Mouse (Mus musculus) C2C12 (cell line): ENCODE data around the gene Cryba2.

Experiments
- CTCF ChIP-seq: IDR thresholded peaks from one replicate; pipeline ENCODE4 v1.5.1; 2011; ENCODE audit not compliant: control insufficient read depth, insufficient read depth, insufficient read length
- MAX ChIP-seq: IDR thresholded peaks from one replicate; pipeline ENCODE4 v1.6.1; 2011; ENCODE audit warnings: mild to moderate bottlenecking, control low read depth
- USF1 ChIP-seq: IDR thresholded peaks from one replicate; pipeline ENCODE4 v1.6.1; 2011; ENCODE audit warnings: low read depth, mild to moderate bottlenecking, control low read depth, moderate library complexity

- TF ChIP-seq MAX (no peak), USF1 (no peak), CTCF (no peak)
Measured at GRCm38 (mm10) chr1:74843090-74843489, 49.9 kb downstream of the Cryba2 start.
